Mouse (Mus musculus) ES-E14 (cell line): ENCODE measurements around the gene Ttc3. TPM values are rescaled to one million over a fixed set of nuclear protein-coding genes. Genes with fewer than 3 reads are reported as not detected.

ENCODE experiments used
- DNase-seq: peaks from one replicate; pipeline ENCODE4 v3.0.0-alpha.2; 2013; ENCODE audit warnings: low read depth, low spot score
- H3K27ac ChIP-seq: 2 replicates; pipeline ENCODE4 v1.5.1; 2012; ENCODE audit warnings: low read depth, mild to moderate bottlenecking, low read length, moderate library complexity, mixed read lengths; ENCODE audit not compliant: poor library complexity, insufficient read depth, severe bottlenecking
- H3K36me3 ChIP-seq: 2 replicates; pipeline ENCODE4 v1.6.1; 2012; ENCODE audit warnings: mild to moderate bottlenecking, low read length, moderate library complexity, mixed read lengths; ENCODE audit not compliant: control insufficient read depth, poor library complexity, insufficient read depth, severe bottlenecking
- H3K4me1 ChIP-seq, 2 experiments: fragments of 150-350 bp in 1 of 2; sonication (generic) in 1 of 2; 2 replicates each; pipeline ENCODE4 v1.6.1; 2012; ENCODE audit warnings: low read length in 2 of 2, mild to moderate bottlenecking in 1 of 2, mixed read lengths in 1 of 2; ENCODE audit not compliant: control insufficient read depth in 2 of 2, insufficient read depth in 2 of 2, poor library complexity in 1 of 2
- H3K4me3 ChIP-seq, 2 experiments: fragments of 150-350 bp in 1 of 2; sonication (generic) in 1 of 2; 2 replicates each; pipeline ENCODE4 v1.5.1; 2012; ENCODE audit warnings: low read length in 2 of 2, low read depth in 1 of 2, mild to moderate bottlenecking in 1 of 2, mixed read lengths in 1 of 2; ENCODE audit not compliant: insufficient read depth in 1 of 2, poor library complexity in 1 of 2, severe bottlenecking in 1 of 2
- H3K9ac ChIP-seq: 2 replicates; pipeline ENCODE4 v1.6.1; 2012; ENCODE audit warnings: low read depth, mild to moderate bottlenecking, low read length, mixed read lengths; ENCODE audit not compliant: poor library complexity, insufficient read depth, severe bottlenecking
- H3K9me3 ChIP-seq: fragments of 150-350 bp; sonication (generic); 2 replicates; pipeline ENCODE4 v1.6.1; 2012; ENCODE audit warnings: low read depth, mild to moderate bottlenecking, low read length; ENCODE audit not compliant: control insufficient read depth, insufficient read depth
- CHD2 ChIP-seq: IDR thresholded peaks from 2 replicates; pipeline ENCODE4 v1.6.1; 2014; ENCODE audit warnings: mild to moderate bottlenecking, low read depth, low read length, inconsistent platforms
- HCFC1 ChIP-seq: IDR thresholded peaks from 2 replicates; pipeline ENCODE4 v1.6.1; 2012; ENCODE audit warnings: low read length, inconsistent platforms, borderline replicate concordance; ENCODE audit not compliant: insufficient read depth
- MAFK ChIP-seq: IDR thresholded peaks from 2 replicates; pipeline ENCODE4 v1.6.1; 2014; ENCODE audit warnings: mild to moderate bottlenecking, low read depth, low read length, inconsistent platforms; ENCODE audit not compliant: insufficient read depth
- ZC3H11A ChIP-seq: IDR thresholded peaks from 2 replicates; pipeline ENCODE4 v1.6.1; 2012; ENCODE audit warnings: low read depth, mild to moderate bottlenecking, inconsistent platforms, low read length, borderline replicate concordance
- ZNF384 ChIP-seq: IDR thresholded peaks from 2 replicates; pipeline ENCODE4 v1.6.1; 2012; ENCODE audit warnings: low read depth, low read length, inconsistent platforms
- in situ Hi-C, 2 experiments: fragments of 600-800 bp; cut with MboI; formaldehyde crosslinking; loops; one replicate each; pipeline ENCODE4 v1.15.1; 2025; ENCODE audit warnings: low sequenced_read_pairs in 2 of 2, inconsistent platforms in 1 of 2; ENCODE audit not compliant: unreplicated experiment in 2 of 2
- total RNA-seq: library from RNA; depleted of rRNA; stranded (reverse); fragments of 300-350 nt; gene quantifications from 2 replicates; pipeline ENCODE4 v1.2.3, GENCODE M21; 2012

Gene Ttc3
- total RNA-seq, 1 experiment, result 64.2 TPM

DNA sequence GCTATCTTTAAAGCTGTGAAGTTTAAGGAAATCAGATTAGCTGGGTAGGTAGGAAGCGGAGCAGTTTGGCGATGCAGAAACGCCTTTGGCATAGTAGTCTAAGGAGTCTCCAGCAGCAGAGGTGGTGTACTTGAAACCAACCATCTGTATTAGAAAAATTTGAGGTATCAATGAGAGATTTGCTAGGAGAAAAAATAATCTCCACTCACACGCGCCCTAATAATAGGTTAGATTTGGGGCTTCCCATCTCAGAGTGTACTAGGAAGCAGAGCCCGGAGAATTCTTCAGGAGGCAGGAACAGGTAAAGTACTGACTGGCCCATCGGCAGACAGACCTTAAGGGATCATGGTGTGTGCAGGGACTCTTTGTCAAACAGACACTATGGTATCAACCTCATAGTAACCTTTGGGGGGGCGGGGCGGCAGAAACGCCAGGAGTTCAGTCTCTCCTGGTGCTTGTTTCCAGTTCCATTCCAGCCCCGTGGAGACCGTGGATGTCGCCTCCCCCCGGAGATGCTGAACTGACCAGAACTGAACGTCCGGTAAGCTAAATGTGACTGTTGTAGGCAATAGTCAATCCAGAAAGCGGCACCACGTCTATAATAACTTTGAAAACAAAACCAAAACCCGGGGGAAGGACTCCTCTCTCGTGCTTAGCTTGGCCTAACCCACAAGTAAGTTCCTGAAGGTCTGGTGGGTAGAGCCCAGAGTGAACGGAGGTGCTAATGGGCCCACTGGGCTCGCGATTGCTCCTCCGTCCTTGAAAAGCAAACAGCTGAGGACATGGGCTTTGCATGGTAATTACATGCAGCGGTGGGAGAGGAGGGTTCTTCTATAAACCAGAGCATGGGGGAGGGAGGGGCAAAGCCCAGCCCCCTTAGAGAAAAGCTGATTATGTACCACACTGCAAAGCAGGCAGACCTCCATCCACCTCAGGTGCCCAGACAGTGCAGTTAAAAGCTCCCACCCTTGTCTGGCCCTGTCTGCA, 41.2 kb upstream of the Ttc3 start:
- H3K27ac ChIP-seq, result no peak overlapping the region
- H3K36me3 ChIP-seq, result no peaks in the 10 kb centered on the region
- TF ChIP-seq ZNF384 (no peak), CHD2 (no peak), HCFC1 (no peak), MAFK (no peak), ZC3H11A (no peak)
- DNase-seq, result no peak
- no peak overlapping the region for H3K9ac ChIP-seq
- H3K9me3 ChIP-seq, result no peaks in the 10 kb centered on the region
- no peaks in the 10 kb centered on the region for H3K4me1 ChIP-seq
- in situ Hi-C loops, result no loop called here
- peak overlapping the region; percentile 64 to 67; a peak in 3 of 4 replicates for H3K4me3 ChIP-seq

DNA sequence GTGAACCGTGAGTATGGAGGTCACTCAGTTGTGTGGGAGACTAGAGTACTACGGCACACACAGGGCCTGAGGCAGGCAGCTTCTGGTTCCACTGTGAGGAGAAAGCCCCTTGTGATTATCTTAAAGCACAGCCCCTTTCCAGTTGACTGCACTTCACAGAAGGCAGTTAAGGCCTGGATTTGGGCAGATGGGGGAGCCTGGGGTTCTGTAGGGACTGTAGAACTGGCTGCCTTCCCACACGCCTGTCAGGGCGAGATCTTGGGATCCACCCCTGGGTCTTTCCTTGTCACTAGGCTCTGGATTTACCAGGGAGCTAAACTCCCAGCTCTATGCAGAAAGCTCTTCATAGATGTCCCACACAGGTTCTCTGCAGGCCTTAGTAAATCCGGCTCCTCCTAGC, 40.0 kb upstream of the Ttc3 start:
- Histone ChIP-seq H3K4me3 (no peak overlapping the region), H3K27ac (no peak overlapping the region), H3K9me3 (no peaks in the 10 kb centered on the region), H3K4me1 (no peaks in the 10 kb centered on the region), H3K9ac (no peak overlapping the region), H3K36me3 (no peaks in the 10 kb centered on the region)
- DNase-seq, result no peak
- in situ Hi-C loops, result no loop called here
- no peak for TF ChIP-seq CHD2
- no peak for TF ChIP-seq ZC3H11A
- TF ChIP-seq ZNF384, result no peak
- TF ChIP-seq HCFC1, result no peak
- no peak for TF ChIP-seq MAFK

GRCm38 (mm10) chr16:94331233-94331885, 39.1 kb upstream of the Ttc3 start:
- H3K4me1 ChIP-seq, result no peaks in the 10 kb centered on the region
- TF ChIP-seq ZNF384 (no peak), CHD2 (no peak), MAFK (no peak), ZC3H11A (no peak), HCFC1 (no peak)
- no peak overlapping the region for H3K4me3 ChIP-seq
- in situ Hi-C loops, result no loop called here
- no peak overlapping the region for H3K9ac ChIP-seq
- no peak overlapping the region for H3K27ac ChIP-seq
- H3K9me3 ChIP-seq, result no peaks in the 10 kb centered on the region
- H3K36me3 ChIP-seq, result no peaks in the 10 kb centered on the region
- no peak for DNase-seq

DNA sequence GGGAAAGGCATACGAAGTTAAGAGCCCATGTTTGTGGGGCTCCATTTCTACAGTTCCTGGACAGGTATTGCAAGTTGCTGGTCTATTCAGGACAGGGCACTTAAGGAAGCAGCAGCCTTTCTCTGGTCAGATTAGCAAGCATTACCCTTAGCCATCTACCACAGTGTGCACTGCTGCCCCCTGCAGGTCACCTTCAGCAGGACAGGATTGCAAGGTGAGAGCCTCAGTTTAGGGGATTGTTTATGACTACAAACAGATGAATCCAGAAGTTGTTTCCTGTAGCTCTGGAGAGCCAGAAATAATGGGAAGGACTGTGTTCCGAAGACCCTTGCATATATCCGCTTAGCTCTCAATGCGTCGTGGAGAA, 38.5 kb upstream of the Ttc3 start:
- DNase-seq, result peak; percentile 73
- Histone ChIP-seq H3K4me1 (no peaks in the 10 kb centered on the region), H3K4me3 (no peak overlapping the region), H3K9ac (no peak overlapping the region), H3K36me3 (no peaks in the 10 kb centered on the region), H3K27ac (no peak overlapping the region), H3K9me3 (no peaks in the 10 kb centered on the region)
- in situ Hi-C loops, result no loop called here
- no peak for TF ChIP-seq ZC3H11A
- TF ChIP-seq HCFC1, result no peak
- no peak for TF ChIP-seq CHD2
